Mouse (Mus musculus) midbrain, embryonic 16.5 days (tissue): Measurements from ENCODE around the gene Usp31. TPM values are rescaled to one million over a fixed set of nuclear protein-coding genes. Genes with fewer than 3 reads are reported as not detected.

Experiments
- ATAC-seq: fragments of 200-750 bp; cut with Nextera tagmentation; 2 replicates; pipeline ENCODE4 v1.8.0; 2017; ENCODE audit warnings: moderate TSS enrichment
- H3K27ac ChIP-seq: fragments of 300-500 bp; sonication (generic); 2 replicates; pipeline ENCODE4 v1.5.1; 2014; ENCODE audit warnings: mild to moderate bottlenecking, low read length, mixed read lengths
- H3K27me3 ChIP-seq: fragments of 300-500 bp; sonication (generic); 2 replicates; pipeline ENCODE4 v1.6.1; 2014; ENCODE audit warnings: low read depth, low read length, mixed read lengths; ENCODE audit not compliant: control insufficient read depth, insufficient read depth
- H3K36me3 ChIP-seq: fragments of 300-500 bp; sonication (generic); 2 replicates; pipeline ENCODE4 v1.6.1; 2014; ENCODE audit warnings: mild to moderate bottlenecking, low read length, moderate library complexity, mixed read lengths; ENCODE audit not compliant: control insufficient read depth, insufficient read depth
- H3K4me1 ChIP-seq: fragments of 300-500 bp; sonication (generic); 2 replicates; pipeline ENCODE4 v1.6.1; 2014; ENCODE audit warnings: mild to moderate bottlenecking, low read length, mixed read lengths; ENCODE audit not compliant: control insufficient read depth, insufficient read depth
- H3K4me2 ChIP-seq: fragments of 300-500 bp; sonication (generic); 2 replicates; pipeline ENCODE4 v1.6.1; 2014; ENCODE audit warnings: mild to moderate bottlenecking, low read length, mixed read lengths
- H3K4me3 ChIP-seq: fragments of 300-500 bp; sonication (generic); 2 replicates; pipeline ENCODE4 v1.5.1; 2014; ENCODE audit warnings: low read depth, mild to moderate bottlenecking, low read length, moderate library complexity, mixed read lengths
- H3K9ac ChIP-seq: fragments of 300-500 bp; sonication (generic); 2 replicates; pipeline ENCODE4 v1.6.1; 2014; ENCODE audit warnings: low read depth, low read length, mixed read lengths
- H3K9me3 ChIP-seq: fragments of 300-500 bp; sonication (generic); replicated peaks from 2 replicates; pipeline ENCODE4 v1.6.1; 2014; ENCODE audit warnings: mild to moderate bottlenecking, low read length, mixed read lengths; ENCODE audit not compliant: control insufficient read depth, poor library complexity, severe bottlenecking
- WGBS: fragments of 180-500 bp; shearing (Covaris S2); extraction: QIAGEN DNeasy Blood & Tissue Kit; methylation state at CpG from one replicate; pipeline ENCODE4 v1.1.7; 2014; 5-methylcytosine and 5-hydroxymethylcytosine counted together
- polyA plus RNA-seq: library from polyadenylated mRNA; unstranded; fragments of >200 nt; fragmentation: Nextera tagmentation; extraction: Ambion mirVana; gene quantifications from 2 replicates; pipeline ENCODE4 v1.2.1, GENCODE M21; 2015

The Usp31 gene
- 3.0 and 3.6 TPM in 2 replicates for polyA plus RNA-seq

- Histone ChIP-seq H3K9me3 (no peaks in the 10 kb centered on the region), H3K4me2 (peak within 1 kb of the TSS; percentile 76), H3K4me3 (peak within 1 kb of the TSS; percentile 51), H3K36me3 (no peaks in the 10 kb centered on the region), H3K9ac (peak within 1 kb of the TSS; percentile 89), H3K4me1 (peaks cover 34% of the 10 kb centered on the region), H3K27me3 (no peaks in the 10 kb centered on the region), H3K27ac (peak within 1 kb of the TSS; percentile 93)
- peak; percentile 99 for ATAC-seq
- WGBS, result 0% methylated on average over 53 of the region's 82 CpGs
These were observed at the start of gene Usp31 for GRCm38 (mm10) chr7:121707073-121707667. Gene Usp31 (minus strand): TSS chr7:121707253.

DNA sequence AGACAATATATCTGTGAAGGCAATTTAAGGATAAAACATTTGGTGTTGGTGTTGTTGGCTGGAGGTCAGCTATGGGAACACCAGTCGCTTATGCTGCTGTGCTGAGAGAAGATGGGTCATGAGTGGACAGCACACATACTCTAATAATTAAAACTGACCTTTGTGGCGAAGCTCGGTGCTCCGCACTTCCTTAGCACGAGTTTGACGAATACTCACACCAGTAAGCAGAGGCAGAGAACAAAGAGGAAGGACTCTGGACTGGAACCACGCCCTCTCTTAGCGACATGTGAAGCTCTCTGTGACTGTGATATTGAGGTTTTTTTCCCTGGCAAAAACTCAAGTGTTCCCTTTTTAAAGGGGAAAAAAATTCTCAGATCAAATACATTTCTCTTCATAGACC lies 47.7 kb upstream of the Usp31 start:
- no peak overlapping the region for H3K4me2 ChIP-seq
- H3K9ac ChIP-seq, result no peak overlapping the region
- no peaks in the 10 kb centered on the region for H3K9me3 ChIP-seq
- no peak overlapping the region for H3K27ac ChIP-seq
- H3K27me3 ChIP-seq, result no peaks in the 10 kb centered on the region
- WGBS, result 79% methylated on average over 8 of the region's 8 CpGs
- H3K36me3 ChIP-seq, result no peaks in the 10 kb centered on the region
- no peak overlapping the region for H3K4me3 ChIP-seq
- H3K4me1 ChIP-seq, result no peaks in the 10 kb centered on the region
- no peak for ATAC-seq

DNA sequence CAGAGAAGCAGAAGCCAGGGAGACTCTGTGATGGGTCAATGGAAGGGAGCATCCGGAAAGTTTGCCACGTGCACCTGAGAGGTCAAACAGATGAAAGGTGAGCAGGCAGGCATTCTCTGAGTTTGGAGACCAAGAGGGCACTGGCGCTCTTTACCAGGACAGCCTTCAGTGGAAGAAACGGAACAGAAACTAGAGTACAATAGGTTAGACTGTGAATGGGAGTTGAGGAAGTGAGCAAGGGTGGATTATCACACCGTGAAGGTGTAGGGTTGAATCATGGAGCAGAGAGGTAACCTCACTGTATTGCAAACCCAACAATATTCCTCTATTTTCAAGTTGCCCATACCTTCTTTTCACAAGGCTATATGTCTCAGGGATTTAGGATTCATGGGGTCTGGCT lies 43.2 kb upstream of the Usp31 start:
- no peaks in the 10 kb centered on the region for H3K9me3 ChIP-seq
- H3K4me3 ChIP-seq, result no peak overlapping the region
- no peaks in the 10 kb centered on the region for H3K36me3 ChIP-seq
- no peaks in the 10 kb centered on the region for H3K4me1 ChIP-seq
- no peak for ATAC-seq
- 81% methylated on average over 5 of the region's 5 CpGs for WGBS
- no peak overlapping the region for H3K9ac ChIP-seq
- no peak overlapping the region for H3K27ac ChIP-seq
- H3K27me3 ChIP-seq, result no peaks in the 10 kb centered on the region
- no peak overlapping the region for H3K4me2 ChIP-seq

- H3K27me3 ChIP-seq, result peaks cover 10% of the 10 kb centered on the region
- no peaks in the 10 kb centered on the region for H3K9me3 ChIP-seq
- H3K4me1 ChIP-seq, result peaks cover 9% of the 10 kb centered on the region; the same call in 1 of the 2 replicates
- no peak overlapping the region for H3K4me2 ChIP-seq
- no peak overlapping the region for H3K9ac ChIP-seq
- 79% methylated on average over 29 of the region's 29 CpGs for WGBS
- no peak overlapping the region for H3K27ac ChIP-seq
- no peaks in the 10 kb centered on the region for H3K36me3 ChIP-seq
- H3K4me3 ChIP-seq, result no peak overlapping the region
- ATAC-seq, result no peak
These were observed 30.7 kb upstream of the Usp31 start for GRCm38 (mm10) chr7:121737511-121738415.

GRCm38 (mm10) chr7:121734171-121734831 lies 27.2 kb upstream of the Usp31 start, which contains the start of gene Scnn1g:
Gene Scnn1g (plus strand): TSS chr7:121734479.
- Histone ChIP-seq H3K9me3 (no peaks in the 10 kb centered on the region), H3K36me3 (no peaks in the 10 kb centered on the region), H3K27me3 (peaks cover 10% of the 10 kb centered on the region), H3K4me3 (peak within 1 kb of the TSS; percentile 44), H3K4me2 (peak within 1 kb of the TSS; percentile 80), H3K9ac (peak within 1 kb of the TSS; percentile 57), H3K4me1 (peaks cover 9% of the 10 kb centered on the region; the same call in 1 of the 2 replicates), H3K27ac (no peak within 1 kb of the TSS)
- ATAC-seq, result peak; percentile 95
- 1% methylated on average over 38 of the region's 38 CpGs for WGBS

GRCm38 (mm10) chr7:121730225-121730624 lies 23.2 kb upstream of the Usp31 start:
- WGBS, result 26% methylated on average over 5 of the region's 5 CpGs
- H3K9ac ChIP-seq, result no peak overlapping the region

GRCm38 (mm10) chr7:121717031-121717430 lies 10.0 kb upstream of the Usp31 start:
- no peaks in the 10 kb centered on the region for H3K36me3 ChIP-seq
- no peak overlapping the region for H3K4me2 ChIP-seq
- H3K9me3 ChIP-seq, result no peaks in the 10 kb centered on the region
- no peak overlapping the region for H3K9ac ChIP-seq
- H3K4me1 ChIP-seq, result no peaks in the 10 kb centered on the region
- WGBS, result 84% methylated on average over 7 of the region's 7 CpGs
- ATAC-seq, result no peak
- no peaks in the 10 kb centered on the region for H3K27me3 ChIP-seq
- no peak overlapping the region for H3K4me3 ChIP-seq
- H3K27ac ChIP-seq, result no peak overlapping the region

More at GRCm38 (mm10) chr7:121730225-121730624, 23.2 kb upstream of the Usp31 start:
- peaks cover 9% of the 10 kb centered on the region; the same call in 1 of the 2 replicates for H3K4me1 ChIP-seq
- H3K4me2 ChIP-seq, result no peak overlapping the region
- H3K27ac ChIP-seq, result no peak overlapping the region
- H3K4me3 ChIP-seq, result no peak overlapping the region
- H3K9me3 ChIP-seq, result no peaks in the 10 kb centered on the region
- no peak for ATAC-seq
- no peaks in the 10 kb centered on the region for H3K36me3 ChIP-seq
- peaks cover under 1% of the 10 kb centered on the region for H3K27me3 ChIP-seq

DNA sequence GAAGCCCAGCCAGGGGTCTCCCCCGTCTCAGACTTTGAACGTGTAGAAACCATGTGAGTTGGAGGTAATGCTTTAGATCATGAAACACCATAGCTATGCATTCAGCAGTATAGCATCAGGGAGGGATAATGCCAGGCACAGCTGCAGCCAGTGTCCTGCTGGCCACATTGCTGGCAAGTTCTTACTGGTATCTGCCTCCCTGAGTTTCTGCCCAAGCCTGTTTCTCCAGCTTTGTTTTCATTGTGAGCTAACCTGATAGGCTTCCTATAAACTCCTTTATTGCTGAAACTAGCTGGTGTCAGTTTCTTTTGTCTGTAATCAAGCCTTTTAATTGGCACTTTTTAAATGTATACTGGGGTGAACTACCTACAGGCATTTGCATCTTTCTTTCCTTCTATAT lies 4.1 kb upstream of the Usp31 start:
- Histone ChIP-seq H3K4me2 (no peak overlapping the region), H3K27ac (no peak overlapping the region), H3K27me3 (no peaks in the 10 kb centered on the region), H3K4me1 (0 out of 2 replicates have a peak, but pooled peaks cover 2% of the 10 kb centered on the region), H3K4me3 (no peak overlapping the region), H3K9me3 (no peaks in the 10 kb centered on the region), H3K36me3 (no peaks in the 10 kb centered on the region), H3K9ac (no peak overlapping the region)
- no peak for ATAC-seq
- WGBS, result 51% methylated on average over 2 of the region's 2 CpGs
